Mouse (Mus musculus) liver, embryonic 14.5 days (tissue): Measurements from ENCODE around the gene Ngef. TPM values are rescaled to one million over a fixed set of nuclear protein-coding genes. Genes with fewer than 3 reads are reported as not detected.

ENCODE experiments used
- ATAC-seq: fragments of 200-750 bp; cut with Nextera tagmentation; 2 replicates; pipeline ENCODE4 v1.8.0; 2017; ENCODE audit warnings: moderate number of reproducible peaks, mild to moderate bottlenecking, moderate library complexity; ENCODE audit not compliant: insufficient read depth
- DNase-seq, 3 experiments: peaks; one replicate each; pipeline ENCODE4 v3.0.0-alpha.2; 2012 to 2013; ENCODE audit warnings: low read depth in 3 of 3, low spot score in 3 of 3
- H3K27ac ChIP-seq: fragments of 300-500 bp; sonication (generic); 2 replicates; pipeline ENCODE4 v1.5.1; 2014; ENCODE audit warnings: moderate library complexity, mild to moderate bottlenecking, control low read depth, inconsistent platforms
- H3K27me3 ChIP-seq: fragments of 300-500 bp; sonication (generic); 2 replicates; pipeline ENCODE4 v1.6.1; 2014; ENCODE audit warnings: mild to moderate bottlenecking, low read length, moderate library complexity; ENCODE audit not compliant: control insufficient read depth, insufficient read depth
- H3K36me3 ChIP-seq: fragments of 300-500 bp; sonication (generic); replicated peaks from 2 replicates; pipeline ENCODE4 v1.6.1; 2014; ENCODE audit warnings: low read depth; ENCODE audit not compliant: control insufficient read depth, insufficient read depth
- H3K4me1 ChIP-seq, 2 experiments: fragments of 200-500 bp in 1 of 2; fragments of 300-500 bp in 1 of 2; sonication (generic) in 1 of 2; replicated peaks; 2 replicates each; pipeline ENCODE4 v1.6.1; 2012 to 2014; ENCODE audit warnings: antibody characterized with exemption in 1 of 2, inconsistent platforms in 1 of 2, low read length in 1 of 2; ENCODE audit not compliant: control insufficient read depth in 2 of 2, insufficient read depth in 2 of 2
- H3K4me2 ChIP-seq: fragments of 300-500 bp; sonication (generic); 2 replicates; pipeline ENCODE4 v1.6.1; 2014; ENCODE audit warnings: low read depth, mild to moderate bottlenecking, control low read depth, moderate library complexity
- H3K4me3 ChIP-seq, 2 experiments: fragments of 200-500 bp in 1 of 2; fragments of 300-500 bp in 1 of 2; sonication (generic) in 1 of 2; 2 replicates each; pipeline ENCODE4 v1.5.1; 2012 to 2014; ENCODE audit warnings: low read depth in 2 of 2, low read length in 2 of 2, mild to moderate bottlenecking in 2 of 2, control low read depth in 1 of 2, inconsistent platforms in 1 of 2, moderate library complexity in 1 of 2; ENCODE audit not compliant: insufficient read depth in 1 of 2
- H3K9ac ChIP-seq: fragments of 300-500 bp; sonication (generic); replicated peaks from 2 replicates; pipeline ENCODE4 v1.6.1; 2014; ENCODE audit warnings: mild to moderate bottlenecking, control low read depth, moderate library complexity
- H3K9me3 ChIP-seq: fragments of 300-500 bp; sonication (generic); 2 replicates; pipeline ENCODE4 v1.6.1; 2016; ENCODE audit warnings: low read length, mixed read lengths; ENCODE audit not compliant: control insufficient read depth
- CTCF ChIP-seq: IDR thresholded peaks from 2 replicates; pipeline ENCODE4 v1.5.1; 2016; ENCODE audit warnings: antibody characterized with exemption, low read depth, control low read depth
- EP300 ChIP-seq: IDR thresholded peaks from 2 replicates; pipeline ENCODE4 v1.6.1; 2016; ENCODE audit warnings: antibody characterized with exemption, low read depth
- WGBS: fragments of 180-500 bp; shearing (Covaris S2); extraction: QIAGEN DNeasy Blood & Tissue Kit; methylation state at CpG from one replicate; pipeline ENCODE4 v1.1.7; 2014; ENCODE audit not compliant: insufficient replicate concordance; 5-methylcytosine and 5-hydroxymethylcytosine counted together
- polyA plus RNA-seq, 2 experiments: library from polyadenylated mRNA; depleted of rRNA in 1 of 2; stranded (reverse) in 1 of 2; unstranded in 1 of 2; fragments of >200 nt; fragmentation: Nextera tagmentation in 1 of 2; extraction: Ambion mirVana in 1 of 2; gene quantifications; 2 replicates each; pipeline versions ENCODE4 v1.2.1 to v1.2.3; 2012 to 2014

Ngef gene
- polyA plus RNA-seq, 2 experiments: 2.9 to 3.4 TPM

- Histone ChIP-seq H3K4me3 (no peak overlapping the region), H3K36me3 (no peaks in the 10 kb centered on the region), H3K27ac (no peak overlapping the region), H3K9me3 (no peaks in the 10 kb centered on the region), H3K27me3 (no peaks in the 10 kb centered on the region), H3K9ac (no peak overlapping the region), H3K4me2 (no peak overlapping the region), H3K4me1 (no peaks in the 10 kb centered on the region)
- DNase-seq: no peak
- no peak for ATAC-seq
- TF ChIP-seq EP300 (no peak), CTCF (no peak)
- 75% methylated on average over 1 of the region's 1 CpGs for WGBS
Observed at GRCm38 (mm10) chr1:87456425-87456824, 117.2 kb downstream of the Ngef start.

DNA sequence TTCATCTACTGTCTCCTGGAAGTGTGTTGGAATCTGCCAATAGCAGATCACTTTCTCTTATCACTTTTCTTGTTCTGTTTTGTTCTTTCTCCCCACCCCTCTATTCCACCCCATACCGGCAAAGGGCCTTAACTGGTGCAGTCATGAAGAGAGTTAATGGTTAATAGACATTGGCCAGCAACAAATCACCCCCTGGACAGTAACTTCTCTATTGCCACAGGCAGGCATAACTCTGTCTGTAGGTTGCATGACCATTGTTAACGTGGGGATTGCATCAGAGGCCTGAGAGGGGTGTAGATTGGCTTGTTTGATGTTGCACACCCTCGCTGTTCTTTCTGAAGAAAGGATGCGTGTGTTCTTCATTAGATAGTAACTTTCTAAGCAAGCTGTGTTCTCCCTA lies 124.2 kb downstream of the Ngef start:
- H3K4me3 ChIP-seq: no peak overlapping the region
- 67% methylated on average over 4 of the region's 4 CpGs for WGBS
- TF ChIP-seq EP300 (no peak), CTCF (no peak)
- H3K9ac ChIP-seq: no peak overlapping the region
- no peak for DNase-seq
- H3K4me1 ChIP-seq: no peaks in the 10 kb centered on the region
- 0 out of 2 replicates have a peak, but pooled peaks have one; percentile 15 for ATAC-seq
- peaks cover 35% of the 10 kb centered on the region for H3K36me3 ChIP-seq
- H3K4me2 ChIP-seq: no peak overlapping the region
- H3K27ac ChIP-seq: no peak overlapping the region
- no peaks in the 10 kb centered on the region for H3K9me3 ChIP-seq
- H3K27me3 ChIP-seq: no peaks in the 10 kb centered on the region

- DNase-seq (peak in 2 of 3 experiments; percentile 16 to 20), ATAC-seq (no peak)
- H3K36me3 ChIP-seq: peaks cover 39% of the 10 kb centered on the region
- no peak overlapping the region for H3K9ac ChIP-seq
- no peak overlapping the region for H3K27ac ChIP-seq
- no peaks in the 10 kb centered on the region for H3K9me3 ChIP-seq
- no peak overlapping the region for H3K4me3 ChIP-seq
- no peaks in the 10 kb centered on the region for H3K4me1 ChIP-seq
- no peaks in the 10 kb centered on the region for H3K27me3 ChIP-seq
- TF ChIP-seq CTCF (peak; percentile 76), EP300 (no peak)
- WGBS: 36% methylated on average over 5 of the region's 5 CpGs
- H3K4me2 ChIP-seq: no peak overlapping the region
Observed at GRCm38 (mm10) chr1:87447183-87448104, 126.2 kb downstream of the Ngef start.

DNA sequence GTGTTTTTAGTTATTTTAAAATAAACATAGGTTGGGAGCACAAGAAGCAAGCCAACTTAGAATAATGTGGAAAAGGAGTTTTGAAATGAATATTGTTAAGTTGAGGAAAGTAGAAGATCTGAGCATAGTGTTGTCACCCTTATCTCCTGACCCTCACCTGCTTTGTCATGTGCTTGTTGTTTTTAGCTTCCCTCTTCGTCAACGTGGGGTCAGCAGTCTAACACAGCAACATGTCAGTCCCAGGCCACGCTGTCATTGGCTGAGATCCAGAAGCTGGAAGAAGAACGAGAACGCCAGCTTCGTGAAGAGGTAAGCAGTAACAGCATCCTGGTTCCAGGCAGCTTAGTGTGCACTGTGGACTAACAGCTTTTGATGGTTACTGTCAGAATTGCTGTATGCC lies 137.1 kb downstream of the Ngef start:
- H3K4me2 ChIP-seq: no peak overlapping the region
- H3K36me3 ChIP-seq: peaks cover 51% of the 10 kb centered on the region
- H3K9me3 ChIP-seq: no peaks in the 10 kb centered on the region
- WGBS: 78% methylated on average over 6 of the region's 6 CpGs
- no peaks in the 10 kb centered on the region for H3K27me3 ChIP-seq
- TF ChIP-seq CTCF (no peak), EP300 (no peak)
- no peak overlapping the region for H3K9ac ChIP-seq
- H3K4me3 ChIP-seq: no peak overlapping the region
- H3K27ac ChIP-seq: no peak overlapping the region
- ATAC-seq (no peak), DNase-seq (no peak)
- H3K4me1 ChIP-seq: no peaks in the 10 kb centered on the region

DNA sequence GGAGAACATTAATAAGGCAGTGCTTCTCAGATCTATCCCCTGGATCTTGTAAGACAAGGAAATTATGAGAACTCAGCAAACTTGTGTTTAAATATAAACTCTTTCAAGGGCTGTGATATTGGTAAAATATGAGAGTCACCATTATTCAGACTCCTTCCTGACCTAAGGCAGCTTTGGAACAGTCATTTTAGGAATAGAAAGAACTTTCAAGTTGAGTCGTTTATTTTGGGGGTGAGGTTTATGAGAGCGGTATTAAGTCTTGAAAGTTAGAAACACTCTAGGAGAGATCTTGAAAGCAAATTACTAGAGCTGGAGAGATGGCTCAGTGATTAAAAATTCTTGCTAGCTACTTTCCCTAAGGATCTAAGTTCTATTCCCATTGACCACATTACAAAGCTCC lies 138.5 kb downstream of the Ngef start:
- Histone ChIP-seq H3K27ac (no peak overlapping the region), H3K4me2 (no peak overlapping the region), H3K36me3 (peaks cover 43% of the 10 kb centered on the region), H3K4me1 (no peaks in the 10 kb centered on the region), H3K27me3 (no peaks in the 10 kb centered on the region), H3K4me3 (no peak overlapping the region), H3K9me3 (no peaks in the 10 kb centered on the region), H3K9ac (no peak overlapping the region)
- no peak for TF ChIP-seq CTCF
- TF ChIP-seq EP300: no peak
- DNase-seq (no peak), ATAC-seq (no peak)
- 88% methylated on average over 2 of the region's 2 CpGs for WGBS

Other genes starting within 250 kb of the Ngef start
- gene Gigyf2, start 246.9 kb downstream of the Ngef start, polyA plus RNA-seq (2012; rRNA removed): 17.1 and 17.9 TPM in 2 replicates
- 11.2 and 13.0 TPM in 2 replicates for gene Gigyf2, start 246.9 kb downstream of the Ngef start, polyA plus RNA-seq (2014; fragmentation: Nextera tagmentation; extraction: Ambion mirVana)
- gene Kcnj13, start 179.1 kb downstream of the Ngef start, polyA plus RNA-seq (2012; rRNA removed): not detected in 2 replicates
- gene Kcnj13, start 179.1 kb downstream of the Ngef start, polyA plus RNA-seq (2014; fragmentation: Nextera tagmentation; extraction: Ambion mirVana): not detected in 2 replicates
- gene Snorc, start 103.6 kb downstream of the Ngef start, polyA plus RNA-seq (2012; rRNA removed): not detected in 2 replicates
- not detected in 2 replicates for gene Snorc, start 103.6 kb downstream of the Ngef start, polyA plus RNA-seq (2014; fragmentation: Nextera tagmentation; extraction: Ambion mirVana)
- 0.28 and 0.37 TPM in 2 replicates for gene Neu2, start 64.0 kb downstream of the Ngef start, polyA plus RNA-seq (2012; rRNA removed)
- gene Neu2, start 64.0 kb downstream of the Ngef start, polyA plus RNA-seq (2014; fragmentation: Nextera tagmentation; extraction: Ambion mirVana): 0.20 and 0.54 TPM in 2 replicates
- 5.7 and 9.3 TPM in 2 replicates for gene Inpp5d, start 46.4 kb upstream of the Ngef start, polyA plus RNA-seq (2012; rRNA removed)
- gene Inpp5d, start 46.4 kb upstream of the Ngef start, polyA plus RNA-seq (2014; fragmentation: Nextera tagmentation; extraction: Ambion mirVana): 11.1 and 13.0 TPM in 2 replicates
- 12.5 and 13.4 TPM in 2 replicates for gene Atg16l1, start 182.0 kb upstream of the Ngef start, polyA plus RNA-seq (2012; rRNA removed)
- 10.9 and 12.8 TPM in 2 replicates for gene Atg16l1, start 182.0 kb upstream of the Ngef start, polyA plus RNA-seq (2014; fragmentation: Nextera tagmentation; extraction: Ambion mirVana)
- 0.27 TPM in 2 replicates for gene Sag, start 229.8 kb upstream of the Ngef start, polyA plus RNA-seq (2012; rRNA removed)
- gene Sag, start 229.8 kb upstream of the Ngef start, polyA plus RNA-seq (2014; fragmentation: Nextera tagmentation; extraction: Ambion mirVana): 0.56 and 0.67 TPM in 2 replicates